Mouse (Mus musculus) lung, postnatal 25 days (tissue): ENCODE data around the gene Iqcf3.

Source experiments
- DNase-seq: peaks from one replicate; pipeline ENCODE4 v3.0.0; 2022; ENCODE audit warnings: low spot score

Iqcf3 gene

GRCm38 (mm10) chr9:106471892-106472291, 89.5 kb downstream of the Iqcf3 start:
- DNase-seq = peak; percentile 57

DNA sequence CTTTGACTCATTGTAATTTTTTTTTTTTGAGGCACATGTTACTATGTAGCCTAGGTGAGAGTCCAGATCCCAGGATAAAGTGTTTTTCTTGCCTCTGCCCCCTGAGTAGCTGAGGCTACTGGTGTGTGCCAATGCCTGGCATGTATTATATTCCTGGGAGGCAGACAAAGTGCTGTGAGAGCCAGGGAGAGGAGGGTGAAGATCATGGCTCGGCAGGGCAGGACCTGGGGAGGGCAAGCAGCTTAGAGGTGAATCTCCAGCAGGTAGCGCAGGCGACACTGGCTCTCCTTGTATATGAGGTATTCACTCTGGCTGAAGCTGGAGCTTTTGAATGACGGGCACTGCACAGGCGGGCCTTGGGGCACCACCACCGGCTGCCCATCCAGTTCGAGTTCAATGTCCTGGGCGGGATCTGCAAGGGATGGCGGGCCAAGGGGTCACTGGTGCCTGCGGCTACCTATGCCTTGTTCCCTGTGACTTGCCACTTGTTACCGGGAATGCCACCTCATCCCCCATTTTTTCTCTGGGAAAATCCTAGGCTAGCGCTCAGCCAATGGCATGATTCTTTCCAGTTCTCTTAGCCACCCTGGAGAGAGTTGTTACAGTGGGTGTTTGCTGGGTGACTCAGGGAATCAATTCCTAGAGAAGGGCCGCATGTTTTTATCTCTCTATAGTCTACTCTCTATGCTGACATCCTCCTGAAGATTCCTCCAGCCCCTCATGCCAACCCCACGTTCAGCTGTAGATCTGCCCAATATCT, 90.3 kb downstream of the Iqcf3 start:
- DNase-seq = no peak

- DNase-seq = no peak
These were observed 91.7 kb downstream of the Iqcf3 start for GRCm38 (mm10) chr9:106469776-106470175.

DNA sequence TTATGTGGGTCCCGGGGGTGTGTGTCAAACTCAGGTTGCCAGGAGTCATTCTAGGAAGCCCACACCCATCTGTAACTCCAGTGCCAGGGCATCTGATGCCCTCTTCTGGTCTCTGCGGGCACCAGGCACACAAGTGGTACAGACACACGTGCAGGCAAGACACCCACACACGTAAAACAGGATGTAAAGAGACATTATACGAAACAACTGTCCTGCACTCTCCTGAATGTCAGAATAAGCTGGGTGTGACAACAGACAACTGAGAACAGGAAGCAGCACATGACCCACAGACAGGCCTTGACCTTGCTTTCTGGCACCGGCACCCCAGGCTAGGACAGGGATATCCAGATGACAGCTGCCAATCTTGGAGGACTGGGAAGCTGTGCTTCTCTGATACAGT, 92.1 kb downstream of the Iqcf3 start:
- DNase-seq = no peak

DNA sequence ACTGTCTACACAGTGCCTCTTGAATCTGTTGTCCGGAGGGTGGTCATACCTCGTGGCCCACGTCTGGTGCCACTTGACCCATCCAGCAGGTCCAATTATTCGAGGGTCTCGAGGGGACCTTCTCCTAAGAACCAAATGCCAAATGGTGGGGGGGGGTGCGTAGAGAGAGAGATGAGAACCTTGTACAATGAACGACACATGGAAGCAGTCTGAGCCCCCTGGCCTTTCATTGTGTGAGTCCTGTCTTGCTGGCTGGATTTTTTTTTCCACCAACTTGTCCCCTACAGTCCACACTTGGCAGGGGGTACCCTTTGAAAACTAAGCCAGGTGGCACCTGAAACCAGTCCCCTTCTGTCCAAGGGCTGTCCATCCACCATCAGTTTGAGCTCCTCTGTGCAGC, 93.7 kb downstream of the Iqcf3 start:
- no peak for DNase-seq

GRCm38 (mm10) chr9:106466721-106467120, 94.7 kb downstream of the Iqcf3 start:
- DNase-seq = no peak

DNA sequence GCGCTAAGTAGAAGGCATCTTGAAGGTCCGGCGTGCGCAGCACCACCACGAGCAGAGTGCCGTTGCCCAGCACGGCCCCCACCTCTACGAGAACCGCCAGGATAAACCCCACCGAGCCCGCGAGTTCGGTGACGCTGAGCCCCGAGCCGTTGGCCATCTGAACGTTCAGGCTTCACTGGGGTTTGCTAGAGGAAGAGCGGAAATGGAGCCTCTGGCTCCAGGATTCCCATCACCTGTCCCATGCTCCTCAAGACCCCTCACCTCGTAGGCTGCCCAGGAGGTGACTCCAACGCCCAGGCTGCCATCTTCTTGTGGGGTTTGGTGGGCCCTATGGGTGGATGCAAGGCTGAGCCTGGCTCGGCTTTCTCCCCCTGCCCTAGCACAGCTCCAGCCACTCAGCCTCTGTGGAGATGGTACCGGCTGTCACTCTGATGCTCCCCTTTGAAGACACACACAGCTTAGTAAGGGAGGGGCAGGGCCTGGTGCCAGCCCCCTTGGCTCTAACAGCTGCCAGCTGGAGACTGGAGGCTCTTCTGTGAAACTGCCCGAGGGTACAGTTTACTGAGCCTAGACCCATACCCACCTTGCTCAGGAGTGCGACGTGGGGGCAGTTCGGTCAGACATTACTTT, 95.7 kb downstream of the Iqcf3 start, which contains the start of gene Gpr62:
Gene Gpr62 (minus strand): TSS at position 368 of the 630 bp plus-strand sequence.
- no peak for DNase-seq

- DNase-seq = no peak
These were observed 96.5 kb downstream of the Iqcf3 start for GRCm38 (mm10) chr9:106464751-106465541.

- no peak for DNase-seq
These were observed 98.0 kb downstream of the Iqcf3 start for GRCm38 (mm10) chr9:106463122-106464063.

- DNase-seq = no peak
These were observed 99.0 kb downstream of the Iqcf3 start for GRCm38 (mm10) chr9:106462430-106462800.

DNA sequence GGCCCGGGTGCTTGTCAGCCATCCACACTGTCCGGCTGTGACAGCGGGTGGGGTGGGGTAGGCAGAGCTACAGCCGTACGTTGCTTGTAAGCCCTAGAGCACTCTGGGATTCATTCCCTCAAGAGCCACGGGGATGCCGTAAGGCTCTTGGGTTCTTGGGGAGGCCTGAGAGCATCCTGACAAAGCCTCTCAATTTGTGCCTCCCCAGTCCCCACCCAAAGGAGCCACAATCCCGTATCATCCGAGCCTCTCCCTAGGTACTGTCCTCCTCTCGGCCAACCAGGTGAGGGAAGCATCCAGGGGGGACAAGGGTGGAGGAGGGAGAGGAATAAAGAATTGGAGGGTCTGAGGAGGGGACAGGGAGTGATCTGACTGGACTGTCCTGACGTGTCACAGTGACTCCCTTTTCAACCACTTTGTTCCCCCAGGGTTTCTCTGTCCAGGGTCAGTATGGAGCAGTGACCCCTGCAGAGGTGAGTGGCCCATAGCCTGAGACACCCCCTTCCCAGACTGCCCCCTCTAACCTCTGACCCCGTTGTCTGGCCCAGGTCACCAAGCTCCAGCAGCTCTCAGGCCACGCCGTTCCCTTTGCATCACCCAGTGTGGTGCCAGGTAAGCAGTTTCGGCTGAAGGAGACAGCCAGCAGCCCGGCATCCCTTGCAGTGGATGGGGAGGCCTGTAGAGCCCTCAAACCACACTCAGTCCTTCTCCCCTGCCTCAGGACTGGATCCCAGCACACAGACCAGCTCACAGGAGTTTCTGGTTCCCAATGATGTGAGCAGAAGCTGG, 99.6 kb downstream of the Iqcf3 start:
- DNase-seq = no peak

DNA sequence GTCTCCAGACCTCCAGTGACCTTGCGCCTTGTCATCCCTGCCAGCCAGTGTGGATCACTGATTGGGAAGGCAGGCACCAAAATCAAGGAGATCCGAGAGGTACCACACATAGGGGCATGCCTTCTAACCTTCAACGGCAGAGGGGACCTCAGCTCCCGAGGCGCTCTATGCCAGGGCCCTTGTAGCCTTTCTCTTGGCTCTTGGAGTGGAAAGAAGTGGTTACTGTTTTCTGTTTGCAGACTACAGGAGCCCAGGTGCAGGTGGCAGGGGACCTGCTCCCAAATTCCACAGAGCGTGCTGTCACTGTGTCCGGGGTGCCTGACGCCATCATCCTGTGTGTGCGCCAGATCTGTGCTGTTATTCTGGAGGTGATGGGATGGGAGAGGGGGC, 100.4 kb downstream of the Iqcf3 start:
- no peak for DNase-seq

DNA sequence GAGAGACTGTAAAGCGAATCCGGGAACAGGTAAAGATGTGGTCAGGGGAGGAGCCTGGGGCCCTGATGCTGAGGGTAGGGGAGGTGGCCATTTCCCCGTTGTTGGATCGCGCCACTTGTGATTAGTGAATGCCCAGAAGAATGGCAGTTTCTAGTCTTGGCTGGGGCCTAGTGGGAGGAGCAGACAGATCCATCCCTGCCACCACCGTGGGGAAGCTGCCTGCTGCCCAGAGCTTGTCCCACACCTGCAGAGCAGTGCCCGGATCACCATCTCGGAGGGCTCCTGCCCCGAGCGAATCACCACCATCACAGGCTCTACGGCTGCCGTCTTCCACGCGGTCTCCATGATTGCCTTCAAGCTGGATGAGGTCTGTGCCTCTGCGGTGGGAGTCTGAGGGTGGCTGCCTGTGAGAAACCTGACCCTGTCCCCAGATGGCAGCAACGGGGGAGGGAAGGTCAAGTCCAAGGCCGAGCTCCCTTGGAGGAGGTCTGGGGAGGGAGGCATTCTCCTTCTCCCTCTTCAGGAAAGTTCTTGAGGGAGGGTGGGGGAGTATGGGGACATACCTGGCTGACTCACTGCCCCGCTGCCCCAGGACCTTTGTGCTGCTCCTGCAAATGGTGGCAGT, 100.9 kb downstream of the Iqcf3 start:
- DNase-seq = no peak

GRCm38 (mm10) chr9:106459946-106460345, 101.5 kb downstream of the Iqcf3 start:
- DNase-seq = no peak

DNA sequence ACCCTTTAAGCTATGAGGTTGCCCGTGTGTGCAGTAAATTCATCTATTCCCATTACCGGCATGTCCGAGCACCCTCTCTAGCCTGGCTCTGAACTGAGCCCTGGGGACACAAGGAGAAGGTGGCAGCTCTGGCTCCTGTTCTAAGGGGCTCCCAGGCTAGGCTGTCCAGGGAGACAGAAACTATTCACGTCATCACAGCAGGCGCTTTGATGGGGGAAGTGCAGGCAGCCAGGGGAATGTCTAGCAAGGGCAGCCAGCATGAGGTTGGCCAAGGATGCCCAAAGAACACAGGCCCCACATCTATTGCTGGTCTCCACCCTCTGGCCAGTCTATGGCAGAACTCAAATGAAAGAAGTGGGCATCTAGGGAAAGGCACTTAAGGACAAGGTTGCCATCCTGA, 103.5 kb downstream of the Iqcf3 start:
- DNase-seq = no peak

DNA sequence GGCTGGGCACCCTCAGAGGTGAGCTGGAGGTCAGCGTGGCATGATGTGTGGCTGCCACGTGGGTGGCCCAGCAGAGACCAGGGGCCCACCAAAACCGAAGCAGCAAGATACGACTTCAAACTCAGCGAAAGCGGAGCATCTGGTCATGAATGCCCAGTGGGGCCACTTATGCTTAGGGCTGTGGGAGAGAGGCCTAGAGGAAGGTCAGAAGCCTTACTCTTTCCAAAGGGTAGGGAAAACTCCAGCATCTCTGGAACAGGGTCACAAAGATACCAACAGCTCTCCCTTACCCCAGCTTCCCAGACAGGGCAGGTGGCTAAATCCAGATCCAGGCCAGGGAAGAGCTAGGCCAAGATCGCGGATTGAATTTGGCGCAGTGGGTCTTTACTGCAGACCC, 104.3 kb downstream of the Iqcf3 start:
- DNase-seq = no peak

DNA sequence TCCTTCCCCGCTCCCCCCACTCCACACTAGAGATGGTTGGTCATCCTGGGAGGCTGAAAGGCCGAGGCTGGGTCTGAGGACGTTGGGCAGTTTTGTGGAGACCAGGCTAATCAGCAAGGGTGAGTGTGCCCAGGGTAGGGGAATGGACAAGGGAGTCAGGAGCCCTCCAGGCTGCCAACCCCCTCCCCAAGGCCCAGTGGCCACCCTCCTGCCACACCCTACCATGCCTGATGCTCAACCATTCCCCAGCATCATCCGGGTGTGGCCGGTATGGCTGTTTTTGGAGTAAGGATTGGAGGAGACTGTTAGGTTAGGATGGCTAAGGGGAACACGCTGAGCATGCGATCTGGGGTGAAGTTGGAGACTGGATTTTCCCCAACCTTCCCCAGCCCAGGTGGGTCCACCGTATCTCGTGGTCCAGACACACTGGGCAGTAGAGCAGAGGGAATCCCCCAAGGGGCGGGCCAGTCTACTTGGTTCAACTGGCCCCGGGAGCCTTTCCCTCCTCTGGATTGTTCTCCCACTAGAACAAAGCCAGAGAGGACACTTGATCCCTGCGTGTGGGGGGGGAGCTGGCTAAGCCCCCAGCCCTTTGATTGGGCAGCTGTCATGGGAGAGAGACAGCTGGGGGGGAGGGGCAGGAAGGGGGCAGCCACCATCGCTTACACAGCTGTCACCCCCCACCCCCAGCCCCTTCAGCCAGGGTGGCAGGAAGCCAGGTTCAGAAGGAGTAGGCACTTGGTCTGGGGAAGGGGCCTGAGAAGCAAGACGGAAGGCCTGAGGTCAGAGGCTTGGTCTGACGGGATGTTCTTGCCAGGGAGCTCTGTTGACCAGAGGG, 104.9 kb downstream of the Iqcf3 start:
- DNase-seq = no peak

GRCm38 (mm10) chr9:106454888-106455681, 106.3 kb downstream of the Iqcf3 start:
- no peak for DNase-seq
